Mouse (Mus musculus) MEL (cell line): Measurements from ENCODE around the gene Fbxw11.

Experiments
- POLR2A ChIP-seq, 2 experiments: IDR thresholded peaks; 2 replicates each; pipeline ENCODE4 v1.6.1; 2011 to 2012; ENCODE audit warnings: low read length in 2 of 2, mild to moderate bottlenecking in 2 of 2, control low read depth in 1 of 2, improper control_type of control experiment in 1 of 2, low read depth in 1 of 2, moderate library complexity in 1 of 2; ENCODE audit not compliant: control insufficient read depth in 1 of 2, insufficient read depth in 1 of 2, poor library complexity in 1 of 2
- UBTF ChIP-seq: IDR thresholded peaks from 2 replicates; pipeline ENCODE4 v1.6.1; 2012; ENCODE audit warnings: low read depth, mild to moderate bottlenecking, inconsistent platforms, low read length, improper control_type of control experiment, moderate library complexity, borderline replicate concordance; ENCODE audit not compliant: insufficient read depth

DNA sequence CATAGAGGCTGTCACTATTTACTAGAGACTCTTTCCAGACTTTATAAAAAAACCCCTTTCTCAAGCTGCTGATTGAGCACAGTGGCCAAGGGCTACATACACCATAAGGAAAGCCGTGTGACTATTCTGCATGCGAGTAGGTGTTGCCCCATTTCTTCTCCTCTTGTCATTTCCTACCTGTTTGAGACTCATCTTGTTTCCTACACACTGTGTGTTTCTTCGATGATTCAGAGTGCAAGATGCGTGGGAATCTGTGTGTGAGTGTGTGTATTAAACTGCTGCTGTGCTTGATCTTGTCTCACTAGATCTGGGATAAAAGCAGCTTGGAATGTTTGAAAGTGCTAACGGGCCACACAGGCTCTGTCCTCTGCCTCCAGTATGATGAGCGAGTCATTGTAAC, 90.7 kb downstream of the Fbxw11 start:
- TF ChIP-seq UBTF (no peak), POLR2A (IDR thresholded peaks at IDR 0.05; ENCODE audit: control insufficient read depth in 1 of 2, insufficient read depth in 1 of 2, low read depth in 1 of 2, low read length in 2 of 2, poor library complexity in 1 of 2) (no peak)
